Mouse (Mus musculus): ENCODE data around the gene Carmil1.

DNA sequence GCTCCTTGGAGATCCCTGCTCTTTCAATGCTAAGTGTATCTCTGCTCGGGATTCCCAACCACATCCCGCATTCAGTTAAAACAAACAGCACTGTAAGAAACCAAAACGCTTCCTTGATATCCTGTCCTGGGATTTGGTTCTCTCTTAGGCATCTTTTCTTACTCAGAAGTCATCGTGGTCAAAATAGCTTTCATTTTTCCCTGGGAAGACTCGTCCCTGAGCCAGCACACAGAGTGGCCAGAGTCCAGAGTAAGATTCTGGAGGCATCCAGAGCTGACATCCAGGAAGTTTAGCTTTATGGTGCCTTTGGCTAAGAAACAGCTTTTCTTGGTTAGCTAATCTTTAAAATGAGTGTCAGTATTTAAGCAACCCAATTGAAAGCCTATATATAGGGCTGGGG lies 308.3 kb downstream of the Carmil1 start:
- TF ChIP-seq EP300 (IDR thresholded peaks at IDR 0.05; ENCODE audit: insufficient read depth, low read depth, low read length) = no peak
- no peak for TF ChIP-seq POLR2A (IDR thresholded peaks at IDR 0.05; ENCODE audit: insufficient read depth, low read length)

Data from ES-Bruce4 (cell line).